Mouse (Mus musculus) liver, embryonic 14.5 days (tissue): ENCODE results near the gene Rorc. TPM values are rescaled to one million over a fixed set of nuclear protein-coding genes. Genes with fewer than 3 reads are reported as not detected.

ENCODE experiments used
- ATAC-seq: fragments of 200-750 bp; cut with Nextera tagmentation; 2 replicates; pipeline ENCODE4 v1.8.0; 2017; ENCODE audit warnings: moderate number of reproducible peaks, mild to moderate bottlenecking, moderate library complexity; ENCODE audit not compliant: insufficient read depth
- DNase-seq, 3 experiments: peaks; one replicate each; pipeline ENCODE4 v3.0.0-alpha.2; 2012 to 2013; ENCODE audit warnings: low read depth in 3 of 3, low spot score in 3 of 3
- H3K27ac ChIP-seq: fragments of 300-500 bp; sonication (generic); 2 replicates; pipeline ENCODE4 v1.5.1; 2014; ENCODE audit warnings: moderate library complexity, mild to moderate bottlenecking, control low read depth, inconsistent platforms
- H3K27me3 ChIP-seq: fragments of 300-500 bp; sonication (generic); 2 replicates; pipeline ENCODE4 v1.6.1; 2014; ENCODE audit warnings: mild to moderate bottlenecking, low read length, moderate library complexity; ENCODE audit not compliant: control insufficient read depth, insufficient read depth
- H3K36me3 ChIP-seq: fragments of 300-500 bp; sonication (generic); replicated peaks from 2 replicates; pipeline ENCODE4 v1.6.1; 2014; ENCODE audit warnings: low read depth; ENCODE audit not compliant: control insufficient read depth, insufficient read depth
- H3K4me1 ChIP-seq, 2 experiments: fragments of 200-500 bp in 1 of 2; fragments of 300-500 bp in 1 of 2; sonication (generic) in 1 of 2; replicated peaks; 2 replicates each; pipeline ENCODE4 v1.6.1; 2012 to 2014; ENCODE audit warnings: antibody characterized with exemption in 1 of 2, inconsistent platforms in 1 of 2, low read length in 1 of 2; ENCODE audit not compliant: control insufficient read depth in 2 of 2, insufficient read depth in 2 of 2
- H3K4me2 ChIP-seq: fragments of 300-500 bp; sonication (generic); 2 replicates; pipeline ENCODE4 v1.6.1; 2014; ENCODE audit warnings: low read depth, mild to moderate bottlenecking, control low read depth, moderate library complexity
- H3K4me3 ChIP-seq, 2 experiments: fragments of 200-500 bp in 1 of 2; fragments of 300-500 bp in 1 of 2; sonication (generic) in 1 of 2; 2 replicates each; pipeline ENCODE4 v1.5.1; 2012 to 2014; ENCODE audit warnings: low read depth in 2 of 2, low read length in 2 of 2, mild to moderate bottlenecking in 2 of 2, control low read depth in 1 of 2, inconsistent platforms in 1 of 2, moderate library complexity in 1 of 2; ENCODE audit not compliant: insufficient read depth in 1 of 2
- H3K9ac ChIP-seq: fragments of 300-500 bp; sonication (generic); replicated peaks from 2 replicates; pipeline ENCODE4 v1.6.1; 2014; ENCODE audit warnings: mild to moderate bottlenecking, control low read depth, moderate library complexity
- H3K9me3 ChIP-seq: fragments of 300-500 bp; sonication (generic); 2 replicates; pipeline ENCODE4 v1.6.1; 2016; ENCODE audit warnings: low read length, mixed read lengths; ENCODE audit not compliant: control insufficient read depth
- CTCF ChIP-seq: IDR thresholded peaks from 2 replicates; pipeline ENCODE4 v1.5.1; 2016; ENCODE audit warnings: antibody characterized with exemption, low read depth, control low read depth
- EP300 ChIP-seq: IDR thresholded peaks from 2 replicates; pipeline ENCODE4 v1.6.1; 2016; ENCODE audit warnings: antibody characterized with exemption, low read depth
- WGBS: fragments of 180-500 bp; shearing (Covaris S2); extraction: QIAGEN DNeasy Blood & Tissue Kit; methylation state at CpG from one replicate; pipeline ENCODE4 v1.1.7; 2014; ENCODE audit not compliant: insufficient replicate concordance; 5-methylcytosine and 5-hydroxymethylcytosine counted together
- polyA plus RNA-seq, 2 experiments: library from polyadenylated mRNA; depleted of rRNA in 1 of 2; stranded (reverse) in 1 of 2; unstranded in 1 of 2; fragments of >200 nt; fragmentation: Nextera tagmentation in 1 of 2; extraction: Ambion mirVana in 1 of 2; gene quantifications; 2 replicates each; pipeline versions ENCODE4 v1.2.1 to v1.2.3; 2012 to 2014

The Rorc gene
- polyA plus RNA-seq, 2 experiments = 0.77 to 0.78 TPM

DNA sequence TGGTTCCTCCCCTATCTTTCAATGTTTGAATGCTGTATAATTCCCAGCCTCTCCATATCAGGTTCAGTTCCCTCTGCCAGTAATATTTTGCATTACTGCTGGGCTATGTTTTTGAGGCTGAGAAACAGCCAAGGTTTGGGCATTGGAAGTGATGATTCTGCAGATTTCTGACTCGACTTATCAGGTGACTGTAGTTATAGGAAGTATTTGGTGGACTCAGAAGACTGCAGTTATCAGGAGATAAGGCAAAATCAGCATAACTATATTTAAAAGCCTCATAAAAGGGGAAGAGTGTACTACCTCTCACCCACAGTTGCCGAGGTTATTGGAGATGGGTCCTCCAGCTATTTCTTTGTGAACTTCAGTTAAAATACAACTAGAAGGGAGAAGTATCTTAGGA is 58.4 kb downstream of the Rorc start:
- Histone ChIP-seq H3K9ac (no peak overlapping the region), H3K27ac (no peak overlapping the region), H3K4me3 (no peak overlapping the region), H3K36me3 (no peaks in the 10 kb centered on the region; the same call in 1 of the 2 replicates), H3K9me3 (no peaks in the 10 kb centered on the region), H3K4me1 (no peaks in the 10 kb centered on the region), H3K27me3 (no peaks in the 10 kb centered on the region), H3K4me2 (no peak overlapping the region)
- ATAC-seq (no peak), DNase-seq (no peak)
- 10% methylated on average over 2 of the region's 2 CpGs for WGBS
- no peak for TF ChIP-seq EP300
- TF ChIP-seq CTCF = no peak

DNA sequence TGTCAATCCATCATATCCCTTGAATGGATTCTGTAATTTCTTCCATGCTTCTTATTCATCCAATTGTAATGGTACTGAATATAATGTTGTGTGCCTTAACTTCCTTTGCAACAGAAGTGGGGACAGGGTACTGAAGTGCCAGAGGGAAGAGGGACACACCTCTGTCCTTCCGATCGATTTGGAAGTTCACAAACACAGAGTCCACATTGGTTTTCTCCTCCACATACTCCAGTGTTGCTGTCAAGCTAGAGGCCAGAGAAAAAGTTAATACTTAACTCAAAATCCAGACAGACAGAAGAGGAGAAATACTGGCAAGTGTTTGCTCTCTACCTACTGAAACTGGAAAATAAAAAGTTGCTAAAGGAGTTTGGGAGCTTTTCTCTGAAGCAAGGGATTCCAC is 61.7 kb downstream of the Rorc start:
- ATAC-seq (no peak), DNase-seq (no peak)
- no peak overlapping the region for H3K4me3 ChIP-seq
- no peak overlapping the region for H3K9ac ChIP-seq
- no peak overlapping the region for H3K27ac ChIP-seq
- no peaks in the 10 kb centered on the region for H3K36me3 ChIP-seq
- no peaks in the 10 kb centered on the region for H3K27me3 ChIP-seq
- no peaks in the 10 kb centered on the region for H3K9me3 ChIP-seq
- H3K4me2 ChIP-seq = no peak overlapping the region
- 64% methylated on average over 2 of the region's 2 CpGs for WGBS
- no peaks in the 10 kb centered on the region for H3K4me1 ChIP-seq
- no peak for TF ChIP-seq EP300
- TF ChIP-seq CTCF = no peak

DNA sequence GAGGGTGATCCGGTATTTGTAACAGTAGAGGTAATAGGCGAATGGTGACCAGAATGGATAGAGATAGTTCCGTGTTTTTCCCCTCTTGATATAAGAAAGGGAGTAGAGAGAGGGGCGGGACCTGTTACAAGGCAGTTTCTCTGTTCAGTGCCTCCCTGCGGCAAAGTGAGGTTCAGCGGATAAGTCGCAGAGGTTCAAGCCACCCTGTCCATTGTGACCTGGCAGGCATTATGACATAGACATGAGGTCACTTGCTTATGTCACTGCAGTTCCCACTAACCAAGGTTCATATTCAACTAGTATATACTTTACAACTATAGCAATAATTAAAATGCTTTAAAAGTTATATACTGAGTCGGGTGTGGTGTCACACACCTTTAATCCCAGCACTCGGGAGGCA is 63.8 kb downstream of the Rorc start:
- ATAC-seq (no peak), DNase-seq (no peak)
- Histone ChIP-seq H3K27me3 (no peaks in the 10 kb centered on the region), H3K36me3 (no peaks in the 10 kb centered on the region), H3K4me3 (no peak overlapping the region), H3K4me1 (no peaks in the 10 kb centered on the region), H3K9ac (no peak overlapping the region), H3K9me3 (no peaks in the 10 kb centered on the region), H3K4me2 (no peak overlapping the region), H3K27ac (no peak overlapping the region)
- whole genome bisulfite sequencing = 70% methylated on average over 9 of the region's 9 CpGs
- TF ChIP-seq CTCF (no peak), EP300 (no peak)

DNA sequence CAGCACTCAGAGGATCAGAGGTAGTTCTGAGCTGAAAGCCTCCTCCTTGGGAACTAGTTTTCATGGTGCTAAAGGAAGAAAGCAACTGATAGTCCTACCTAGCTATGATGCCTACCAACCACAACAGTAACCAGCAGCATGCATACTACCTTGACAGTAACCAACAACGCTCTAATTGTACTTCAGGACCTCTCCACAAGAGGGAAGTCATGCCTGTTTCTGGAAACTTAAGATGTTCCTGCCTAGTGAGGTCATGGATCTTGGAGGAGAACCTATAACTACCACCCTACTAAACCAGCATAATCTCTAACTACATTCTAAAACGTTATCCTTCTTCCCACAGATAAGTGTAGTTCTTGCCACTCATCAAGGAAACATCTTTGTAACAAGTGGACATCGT is 68.6 kb downstream of the Rorc start:
- no peak for ATAC-seq
- H3K9me3 ChIP-seq = no peaks in the 10 kb centered on the region
- 33% methylated on average over 3 of the region's 3 CpGs for WGBS
- no peaks in the 10 kb centered on the region for H3K27me3 ChIP-seq
- no peak overlapping the region for H3K9ac ChIP-seq
- H3K4me2 ChIP-seq = no peak overlapping the region
- peak; percentile 23; the same call in 1 of the 2 replicates for TF ChIP-seq CTCF
- TF ChIP-seq EP300 = no peak
- DNase-seq = no peak
- no peak overlapping the region for H3K27ac ChIP-seq
- no peak overlapping the region for H3K4me3 ChIP-seq
- H3K36me3 ChIP-seq = peaks cover 8% of the 10 kb centered on the region
- H3K4me1 ChIP-seq = peaks cover 3 to 4% of the 10 kb centered on the region in 2 experiments; a peak in 2 of 4 replicates

- under 1% methylated on average over 39 of the region's 39 CpGs for WGBS
- ATAC-seq (peak; percentile 99), DNase-seq (peak; percentile 81 to 85 (median 84))
- Histone ChIP-seq H3K9me3 (no peaks in the 10 kb centered on the region), H3K4me1 (peaks cover 3 to 4% of the 10 kb centered on the region in 2 experiments; a peak in 2 of 4 replicates), H3K9ac (peak within 1 kb of the TSS; percentile 83), H3K27me3 (no peaks in the 10 kb centered on the region), H3K4me2 (peak within 1 kb of the TSS; percentile 81), H3K4me3 (peak within 1 kb of the TSS; percentile 76 to 97), H3K36me3 (peaks cover 22% of the 10 kb centered on the region), H3K27ac (peak within 1 kb of the TSS; percentile 50; the same call in 1 of the 2 replicates)
- TF ChIP-seq EP300 (no peak), CTCF (no peak)
Observed at GRCm38 (mm10) chr3:94442951-94443596, 70.5 kb downstream of the Rorc start, which contains the start of gene Mrpl9. Gene Mrpl9 (plus strand): TSS chr3:94443318.
